Mouse (Mus musculus) limb, embryonic 12.5 days (tissue): ENCODE data around the gene Tmem238. TPM values are rescaled to one million over a fixed set of nuclear protein-coding genes. Genes with fewer than 3 reads are reported as not detected.

Source experiments
- ATAC-seq: fragments of 200-750 bp; cut with Nextera tagmentation; 2 replicates; pipeline ENCODE4 v1.8.0; 2017; ENCODE audit warnings: low read depth, moderate TSS enrichment; ENCODE audit not compliant: insufficient number of reproducible peaks, insufficient read depth, low FRiP score, low TSS enrichment
- H3K27ac ChIP-seq: fragments of 300-500 bp; sonication (generic); 2 replicates; pipeline ENCODE4 v1.5.1; 2016; ENCODE audit warnings: mild to moderate bottlenecking, moderate library complexity
- H3K27me3 ChIP-seq: fragments of 300-500 bp; sonication (generic); 2 replicates; pipeline ENCODE4 v1.6.1; 2016; ENCODE audit warnings: mild to moderate bottlenecking, moderate library complexity
- H3K36me3 ChIP-seq: fragments of 300-500 bp; sonication (generic); 2 replicates; pipeline ENCODE4 v1.6.1; 2016; ENCODE audit warnings: mild to moderate bottlenecking, moderate library complexity
- H3K4me1 ChIP-seq: fragments of 300-500 bp; sonication (generic); replicated peaks from 2 replicates; pipeline ENCODE4 v1.6.1; 2016
- H3K4me2 ChIP-seq: fragments of 300-500 bp; sonication (generic); 2 replicates; pipeline ENCODE4 v1.6.1; 2016; ENCODE audit warnings: mild to moderate bottlenecking, moderate library complexity
- H3K4me3 ChIP-seq: fragments of 300-500 bp; sonication (generic); replicated peaks from 2 replicates; pipeline ENCODE4 v1.5.1; 2016; ENCODE audit warnings: mild to moderate bottlenecking
- H3K9ac ChIP-seq: fragments of 300-500 bp; sonication (generic); replicated peaks from 2 replicates; pipeline ENCODE4 v1.6.1; 2016; ENCODE audit warnings: mild to moderate bottlenecking, moderate library complexity
- H3K9me3 ChIP-seq: fragments of 300-500 bp; sonication (generic); 2 replicates; pipeline ENCODE4 v1.6.1; 2016; ENCODE audit warnings: mild to moderate bottlenecking, moderate library complexity
- WGBS: fragments of 180-500 bp; shearing (Covaris S2); methylation state at CpG from one replicate; pipeline ENCODE4 v1.1.7; 2016; 5-methylcytosine and 5-hydroxymethylcytosine counted together
- polyA plus RNA-seq: library from polyadenylated mRNA; unstranded; fragments of >200 nt; fragmentation: Nextera tagmentation; extraction: Ambion mirVana; gene quantifications from 2 replicates; pipeline ENCODE4 v1.2.1, GENCODE M21; 2016

Gene Tmem238
- polyA plus RNA-seq, 1 experiment from 2014 or later: 6.8 TPM

DNA sequence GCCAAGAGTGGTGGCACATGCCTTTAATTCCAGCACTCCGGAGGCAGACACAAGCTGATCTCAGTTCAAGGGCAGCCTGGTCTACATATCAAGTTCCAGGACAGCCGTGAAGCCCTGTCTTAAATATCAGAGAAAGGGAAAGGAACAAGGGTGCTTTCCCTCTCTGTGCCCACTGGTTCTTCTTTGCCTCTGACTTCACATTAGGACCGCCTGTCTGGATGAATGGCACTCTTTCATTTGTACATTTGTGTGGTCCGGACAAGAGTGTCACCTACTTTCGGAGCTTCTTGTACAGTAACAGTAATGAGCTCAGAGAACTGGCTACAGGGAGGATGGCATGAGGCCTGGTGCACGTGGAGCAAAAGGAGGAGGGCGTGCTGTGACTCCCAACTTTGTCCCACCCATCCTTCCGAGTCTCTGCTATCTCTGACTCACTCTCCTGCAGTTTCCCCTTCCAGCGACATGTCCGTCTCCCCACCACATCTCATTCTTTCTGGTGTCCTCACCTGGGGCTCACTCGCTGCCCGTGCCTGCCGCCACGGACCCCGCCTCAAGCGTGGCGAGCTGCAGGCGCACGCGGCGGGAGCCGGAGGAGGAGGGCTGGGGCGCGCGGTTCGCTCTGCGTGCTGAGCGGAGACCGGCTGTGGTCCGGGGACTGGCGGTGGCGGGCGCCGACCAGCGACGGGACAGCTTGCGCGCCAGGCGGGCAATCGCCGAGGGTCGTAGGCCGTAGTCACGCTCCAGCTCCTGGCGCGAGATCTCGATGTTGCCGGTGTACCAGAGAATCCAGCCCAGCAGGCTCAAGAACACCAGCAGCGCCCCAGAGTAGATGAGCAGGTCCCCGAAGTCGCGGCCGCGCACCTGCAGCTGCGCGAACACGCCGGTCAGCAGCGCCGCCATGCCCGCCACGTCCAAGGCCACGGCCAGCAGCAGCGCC is 689 bp downstream of the Tmem238 start:
- peaks cover 20% of the 10 kb centered on the region for H3K27me3 ChIP-seq

DNA sequence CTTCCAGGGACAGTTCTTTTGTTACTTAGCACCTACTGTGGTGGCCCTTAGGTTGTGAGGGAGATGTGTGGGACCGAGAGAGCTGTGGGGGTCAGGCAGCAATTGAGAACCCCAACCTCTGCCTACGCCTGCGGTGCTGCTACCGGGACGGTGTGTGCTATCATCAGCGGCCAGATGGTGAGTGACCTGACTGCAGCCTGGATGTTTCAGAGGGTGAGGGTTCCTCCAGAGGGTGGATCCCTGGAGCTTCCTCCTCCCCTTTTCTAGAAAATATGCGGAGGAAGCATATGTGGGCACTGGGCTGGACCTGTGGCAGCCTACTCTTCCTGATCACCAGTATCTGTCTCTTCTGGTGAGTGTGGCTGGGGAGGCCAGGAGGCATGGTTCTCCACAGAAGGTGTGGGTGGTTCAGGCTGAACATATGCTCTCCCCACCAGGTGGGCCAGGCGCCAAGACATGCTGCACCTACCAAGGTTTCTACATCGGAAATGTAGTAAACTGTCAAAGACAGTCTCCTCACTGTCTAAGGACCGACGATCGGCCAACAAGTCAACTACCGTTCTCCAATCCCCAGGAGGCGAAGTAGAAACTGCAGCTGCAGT is 5.7 kb downstream of the Tmem238 start:
- Histone ChIP-seq H3K4me1 (peaks cover 11% of the 10 kb centered on the region), H3K36me3 (no peaks in the 10 kb centered on the region), H3K27ac (no peak overlapping the region), H3K9me3 (no peaks in the 10 kb centered on the region), H3K27me3 (peaks cover 39% of the 10 kb centered on the region), H3K4me2 (no peak overlapping the region), H3K9ac (0 out of 2 replicates have a peak overlapping the region, but pooled peaks have one; percentile 4), H3K4me3 (no peak overlapping the region)
- ATAC-seq: no peak
- 85% methylated on average over 14 of the region's 14 CpGs for WGBS

More for the DNA sequence above, 689 bp downstream of the Tmem238 start:
- H3K4me1 ChIP-seq: peaks cover 5% of the 10 kb centered on the region
- peak overlapping the region; percentile 57 for H3K4me3 ChIP-seq
- ATAC-seq: no peak
- peak overlapping the region; percentile 35; the same call in 1 of the 2 replicates for H3K27ac ChIP-seq
- H3K9me3 ChIP-seq: no peaks in the 10 kb centered on the region
- peak overlapping the region; percentile 86 for H3K4me2 ChIP-seq
- H3K9ac ChIP-seq: peak overlapping the region; percentile 84
- WGBS: 3% methylated on average over 64 of the region's 64 CpGs
- peaks cover 2% of the 10 kb centered on the region for H3K36me3 ChIP-seq

DNA sequence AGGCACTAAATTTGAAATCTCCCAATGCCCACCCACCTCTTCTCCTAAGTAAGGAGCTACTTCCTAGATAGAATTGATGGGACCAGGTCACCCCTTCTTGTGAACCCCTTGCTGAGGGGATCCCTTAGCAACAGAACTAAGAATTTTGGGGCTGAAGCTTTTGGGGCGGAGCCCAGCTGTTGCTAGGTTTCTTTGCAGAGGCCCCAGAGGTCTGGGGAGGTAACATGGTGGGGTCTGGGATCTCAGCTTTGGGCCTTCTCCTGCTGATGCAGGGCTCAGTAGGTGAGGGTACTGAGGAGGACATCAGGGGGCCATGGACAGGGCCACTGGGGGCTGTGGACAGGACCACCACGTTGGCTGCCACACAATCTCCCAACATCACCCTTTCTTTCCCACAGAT is 6.7 kb downstream of the Tmem238 start, which contains the start of the genes Il11 and Tmem190:
Gene Il11, minus strand, starts transcription at position 101 of the 400 bp plus-strand sequence.
Gene Tmem190, plus strand, starts transcription at position 179 of the 400 bp plus-strand sequence.
- no peak within 1 kb of the TSS for H3K4me2 ChIP-seq
- H3K9ac ChIP-seq: 0 out of 2 replicates have a peak within 1 kb of the TSS, but pooled peaks have one; percentile 4
- no peak for ATAC-seq
- H3K4me1 ChIP-seq: peaks cover 13% of the 10 kb centered on the region
- 94% methylated on average over 2 of the region's 2 CpGs for WGBS
- H3K36me3 ChIP-seq: no peaks in the 10 kb centered on the region
- H3K9me3 ChIP-seq: no peaks in the 10 kb centered on the region
- H3K27ac ChIP-seq: no peak within 1 kb of the TSS
- H3K27me3 ChIP-seq: peaks cover 45% of the 10 kb centered on the region
- H3K4me3 ChIP-seq: no peak within 1 kb of the TSS

GRCm38 (mm10) chr7:4782130-4782529 is 7.3 kb downstream of the Tmem238 start:
- 45% methylated on average over 3 of the region's 3 CpGs for WGBS
- H3K9me3 ChIP-seq: no peaks in the 10 kb centered on the region
- no peak overlapping the region for H3K4me2 ChIP-seq
- no peak overlapping the region for H3K9ac ChIP-seq
- H3K27me3 ChIP-seq: peaks cover 49% of the 10 kb centered on the region
- ATAC-seq: no peak
- no peak overlapping the region for H3K27ac ChIP-seq
- H3K36me3 ChIP-seq: no peaks in the 10 kb centered on the region
- peaks cover 20% of the 10 kb centered on the region for H3K4me1 ChIP-seq
- no peak overlapping the region for H3K4me3 ChIP-seq

GRCm38 (mm10) chr7:4779921-4780320 is 9.5 kb downstream of the Tmem238 start:
- H3K27ac ChIP-seq: no peak overlapping the region
- peaks cover 24% of the 10 kb centered on the region for H3K4me1 ChIP-seq
- H3K36me3 ChIP-seq: no peaks in the 10 kb centered on the region
- no peak for ATAC-seq
- H3K9ac ChIP-seq: no peak overlapping the region; the same call in 1 of the 2 replicates
- no peak overlapping the region for H3K4me3 ChIP-seq
- H3K9me3 ChIP-seq: no peaks in the 10 kb centered on the region
- WGBS: 46% methylated on average over 5 of the region's 5 CpGs
- H3K27me3 ChIP-seq: peaks cover 71% of the 10 kb centered on the region
- H3K4me2 ChIP-seq: no peak overlapping the region

GRCm38 (mm10) chr7:4777851-4778637 is 11.4 kb downstream of the Tmem238 start:
- Histone ChIP-seq H3K4me3 (peak overlapping the region; percentile 34; the same call in 1 of the 2 replicates), H3K27me3 (peaks cover 79% of the 10 kb centered on the region)

DNA sequence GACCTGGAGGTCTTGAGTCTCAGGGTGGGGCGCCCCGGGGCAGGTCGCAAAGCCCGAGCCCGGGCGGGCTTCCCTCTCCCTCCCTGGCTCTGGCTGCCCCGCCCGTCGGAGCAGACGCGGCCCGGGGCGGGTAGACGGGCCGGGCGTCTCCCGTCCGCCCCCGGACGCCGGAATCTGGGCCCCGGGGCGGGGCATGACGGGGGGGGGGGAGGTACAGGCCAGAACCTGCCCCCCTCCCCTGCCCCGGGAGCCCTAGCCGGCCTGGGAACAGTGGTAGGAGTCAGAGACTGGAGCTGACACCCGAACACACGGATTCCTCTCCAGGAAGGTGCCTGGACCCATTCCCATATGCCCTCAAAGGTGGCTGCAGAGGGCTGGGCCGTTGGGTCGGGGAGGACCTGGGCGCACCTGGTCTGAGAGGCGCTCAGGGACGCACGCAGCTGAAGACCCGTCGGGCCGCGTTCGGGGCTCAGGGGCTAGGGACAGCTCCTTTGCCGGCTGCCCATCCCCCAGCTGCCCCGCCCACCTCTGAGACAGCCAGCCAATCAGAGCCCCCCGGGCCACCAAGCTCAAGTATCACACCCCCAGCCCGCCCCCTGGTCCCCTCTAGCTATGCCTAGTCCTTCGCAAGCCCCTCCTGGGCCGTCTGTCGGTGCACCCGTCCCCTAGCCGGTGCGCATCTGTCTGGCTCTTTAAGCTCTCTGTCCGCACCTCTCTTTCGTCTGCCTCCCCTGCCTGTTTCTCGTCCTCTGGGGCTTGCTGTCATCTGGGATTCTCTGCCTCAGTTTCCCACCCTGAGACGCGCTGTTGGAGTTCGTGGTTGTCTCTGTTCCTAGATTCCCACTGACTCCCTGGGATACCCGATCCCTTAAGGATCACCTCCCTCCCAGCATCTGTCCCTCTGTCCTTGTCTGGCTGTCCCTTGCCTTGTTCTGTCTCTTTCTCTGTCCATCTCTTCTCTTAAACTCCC is 12.3 kb downstream of the Tmem238 start:
- WGBS: 1% methylated on average over 41 of the region's 56 CpGs
- Histone ChIP-seq H3K4me3 (peak overlapping the region; percentile 34), H3K4me2 (peak overlapping the region; percentile 54), H3K9me3 (no peaks in the 10 kb centered on the region), H3K4me1 (peaks cover 24% of the 10 kb centered on the region), H3K27me3 (peaks cover 71% of the 10 kb centered on the region), H3K27ac (no peak overlapping the region), H3K9ac (peak overlapping the region; percentile 19; the same call in 1 of the 2 replicates), H3K36me3 (no peaks in the 10 kb centered on the region)
- ATAC-seq: peak; percentile 85

More at GRCm38 (mm10) chr7:4777851-4778637, 11.4 kb downstream of the Tmem238 start:
- 5% methylated on average over 14 of the region's 20 CpGs for WGBS
- H3K4me2 ChIP-seq: peak overlapping the region; percentile 54
- H3K27ac ChIP-seq: no peak overlapping the region
- H3K9me3 ChIP-seq: no peaks in the 10 kb centered on the region
- H3K9ac ChIP-seq: peak overlapping the region; percentile 19; the same call in 1 of the 2 replicates
- no peaks in the 10 kb centered on the region for H3K36me3 ChIP-seq
- H3K4me1 ChIP-seq: peaks cover 24% of the 10 kb centered on the region
- 0 out of 2 replicates have a peak, but pooled peaks have one; percentile 13 for ATAC-seq

GRCm38 (mm10) chr7:4776131-4776530 is 13.3 kb downstream of the Tmem238 start:
- H3K4me3 ChIP-seq: no peak overlapping the region
- H3K27ac ChIP-seq: no peak overlapping the region
- peaks cover 22% of the 10 kb centered on the region for H3K4me1 ChIP-seq
- no peaks in the 10 kb centered on the region for H3K36me3 ChIP-seq
- H3K27me3 ChIP-seq: peaks cover 61% of the 10 kb centered on the region
- no peak overlapping the region for H3K9ac ChIP-seq
- H3K9me3 ChIP-seq: no peaks in the 10 kb centered on the region
- no peak overlapping the region for H3K4me2 ChIP-seq
- 50% methylated on average over 10 of the region's 10 CpGs for WGBS
- no peak for ATAC-seq

GRCm38 (mm10) chr7:4771202-4771601 is 18.3 kb downstream of the Tmem238 start, which contains the start of gene Fam71e2:
Fam71e2 (minus strand) TSS chr7:4771302.
- Histone ChIP-seq H3K27me3 (peaks cover 21% of the 10 kb centered on the region), H3K9me3 (no peaks in the 10 kb centered on the region), H3K4me3 (no peak within 1 kb of the TSS), H3K4me2 (no peak within 1 kb of the TSS), H3K4me1 (no peaks in the 10 kb centered on the region), H3K9ac (no peak within 1 kb of the TSS; the same call in 1 of the 2 replicates), H3K36me3 (no peaks in the 10 kb centered on the region), H3K27ac (no peak within 1 kb of the TSS)
- 65% methylated on average over 3 of the region's 5 CpGs for WGBS
- ATAC-seq: no peak
